Mouse (Mus musculus) neural tube, embryonic 11.5 days (tissue): Measurements from ENCODE around the gene Astl. TPM values are rescaled to one million over a fixed set of nuclear protein-coding genes. Genes with fewer than 3 reads are reported as not detected.

Experiments
- ATAC-seq: fragments of 200-750 bp; cut with Nextera tagmentation; 2 replicates; pipeline ENCODE4 v1.8.0; 2017; ENCODE audit warnings: moderate number of reproducible peaks, mild to moderate bottlenecking, moderate TSS enrichment, moderate library complexity; ENCODE audit not compliant: insufficient read depth, low FRiP score, low TSS enrichment
- DNase-seq: peaks from one replicate; pipeline ENCODE4 v3.0.0-alpha.2; 2015; ENCODE audit warnings: low spot score
- H3K27ac ChIP-seq: fragments of 300-500 bp; sonication (generic); 2 replicates; pipeline ENCODE4 v1.5.1; 2014; ENCODE audit warnings: low read depth, mild to moderate bottlenecking, low read length
- H3K27me3 ChIP-seq: fragments of 300-500 bp; sonication (generic); 2 replicates; pipeline ENCODE4 v1.6.1; 2014; ENCODE audit warnings: mild to moderate bottlenecking, low read length, mixed read lengths; ENCODE audit not compliant: control insufficient read depth, insufficient read depth
- H3K36me3 ChIP-seq: fragments of 300-500 bp; sonication (generic); 2 replicates; pipeline ENCODE4 v1.6.1; 2014; ENCODE audit warnings: mild to moderate bottlenecking, low read length, moderate library complexity, mixed read lengths; ENCODE audit not compliant: control insufficient read depth, insufficient read depth
- H3K4me1 ChIP-seq: fragments of 300-500 bp; sonication (generic); 2 replicates; pipeline ENCODE4 v1.6.1; 2014; ENCODE audit warnings: low read length, mixed read lengths; ENCODE audit not compliant: control insufficient read depth, insufficient read depth
- H3K4me2 ChIP-seq: fragments of 300-500 bp; sonication (generic); 2 replicates; pipeline ENCODE4 v1.6.1; 2014; ENCODE audit warnings: low read depth, mild to moderate bottlenecking, moderate library complexity
- H3K4me3 ChIP-seq: fragments of 300-500 bp; sonication (generic); 2 replicates; pipeline ENCODE4 v1.5.1; 2014; ENCODE audit warnings: low read depth, low read length
- H3K9ac ChIP-seq: fragments of 300-500 bp; sonication (generic); 2 replicates; pipeline ENCODE4 v1.6.1; 2014; ENCODE audit warnings: mild to moderate bottlenecking, low read length
- H3K9me3 ChIP-seq: fragments of 300-500 bp; sonication (generic); 2 replicates; pipeline ENCODE4 v1.6.1; 2016; ENCODE audit warnings: low read length; ENCODE audit not compliant: control insufficient read depth
- WGBS: fragments of 180-500 bp; shearing (Covaris S2); extraction: QIAGEN DNeasy Blood & Tissue Kit; methylation state at CpG from one replicate; pipeline ENCODE4 v1.1.7; 2014; 5-methylcytosine and 5-hydroxymethylcytosine counted together
- polyA plus RNA-seq: library from polyadenylated mRNA; unstranded; fragments of >200 nt; fragmentation: Nextera tagmentation; extraction: Ambion mirVana; gene quantifications from 2 replicates; pipeline ENCODE4 v1.2.1, GENCODE M21; 2014

Astl gene
- polyA plus RNA-seq, 1 experiment from 2014 or later = not detected

GRCm38 (mm10) chr2:127391323-127391722 lies 52.9 kb downstream of the Astl start:
- no peak overlapping the region for H3K27ac ChIP-seq
- WGBS = 71% methylated on average over 3 of the region's 3 CpGs
- H3K4me2 ChIP-seq = no peak overlapping the region
- no peaks in the 10 kb centered on the region for H3K9me3 ChIP-seq
- no peaks in the 10 kb centered on the region for H3K27me3 ChIP-seq
- no peaks in the 10 kb centered on the region for H3K36me3 ChIP-seq
- no peak for DNase-seq
- no peak overlapping the region for H3K4me3 ChIP-seq
- H3K4me1 ChIP-seq = no peaks in the 10 kb centered on the region
- no peak for ATAC-seq
- H3K9ac ChIP-seq = no peak overlapping the region

DNA sequence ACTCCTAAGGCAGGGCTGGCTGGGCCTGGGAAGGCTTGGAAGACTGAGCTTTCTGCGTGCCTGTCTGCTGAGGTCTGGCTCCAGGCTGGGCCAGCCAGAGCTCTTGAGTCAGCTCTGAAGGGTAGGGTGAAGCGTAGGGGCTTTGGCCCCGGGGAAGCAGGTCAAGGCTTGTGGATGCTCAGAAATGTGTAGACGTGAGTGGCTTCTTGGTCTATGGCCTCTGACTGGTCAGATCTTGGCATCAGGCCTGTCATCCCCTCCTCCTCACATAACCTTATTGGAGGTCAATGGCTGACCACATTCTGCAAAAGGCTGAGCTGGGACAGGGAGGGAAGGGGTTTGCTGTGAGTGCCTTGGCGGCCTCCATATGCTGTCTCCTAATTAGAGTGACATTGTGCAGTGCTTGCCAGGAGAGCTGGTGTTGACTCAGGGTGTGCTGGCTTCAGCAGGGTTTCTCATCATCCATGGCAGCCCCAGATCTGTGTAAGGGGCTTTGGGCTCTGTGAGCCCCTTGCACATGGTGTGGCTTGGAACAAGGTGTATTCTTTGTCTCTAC lies 56.2 kb downstream of the Astl start:
- Histone ChIP-seq H3K4me1 (no peaks in the 10 kb centered on the region), H3K4me3 (no peak overlapping the region), H3K9ac (no peak overlapping the region), H3K36me3 (no peaks in the 10 kb centered on the region), H3K27ac (no peak overlapping the region), H3K4me2 (no peak overlapping the region), H3K9me3 (no peaks in the 10 kb centered on the region), H3K27me3 (no peaks in the 10 kb centered on the region)
- ATAC-seq = no peak
- WGBS = 87% methylated on average over 5 of the region's 5 CpGs
- no peak for DNase-seq

DNA sequence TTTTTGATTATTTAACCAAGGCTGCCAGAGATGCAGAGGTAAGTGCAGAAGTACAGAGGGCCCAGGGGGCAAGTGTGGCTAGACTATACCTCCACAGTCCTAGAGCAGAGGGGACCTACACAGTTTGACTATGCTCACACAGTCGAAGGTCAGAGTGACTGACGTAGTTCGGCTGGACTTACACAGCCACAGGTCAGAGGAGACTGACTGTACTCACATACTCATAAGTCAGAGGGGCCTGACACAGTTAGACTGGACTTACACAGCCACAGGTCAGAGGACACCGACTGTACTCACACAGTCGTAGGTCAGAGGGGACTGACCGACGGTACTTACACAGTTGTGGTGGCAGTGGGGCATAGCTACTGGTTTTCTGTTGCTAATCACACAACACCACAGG lies 60.3 kb downstream of the Astl start:
- no peak overlapping the region for H3K4me3 ChIP-seq
- no peak overlapping the region for H3K27ac ChIP-seq
- DNase-seq (no peak), ATAC-seq (no peak)
- no peaks in the 10 kb centered on the region for H3K4me1 ChIP-seq
- H3K9me3 ChIP-seq = no peaks in the 10 kb centered on the region
- H3K36me3 ChIP-seq = no peaks in the 10 kb centered on the region
- no peaks in the 10 kb centered on the region for H3K27me3 ChIP-seq
- H3K4me2 ChIP-seq = no peak overlapping the region
- 88% methylated on average over 7 of the region's 7 CpGs for WGBS
- H3K9ac ChIP-seq = no peak overlapping the region

Other genes starting within 250 kb of the Astl start
- 96.7 and 103 TPM in 2 replicates for gene Ncaph, start 204.7 kb upstream of the Astl start, polyA plus RNA-seq
- 15.6 and 15.7 TPM in 2 replicates for gene Itpripl1, start 195.2 kb upstream of the Astl start, polyA plus RNA-seq
- gene 1810024B03Rik, start 130.4 kb upstream of the Astl start, polyA plus RNA-seq = 1.9 and 4.0 TPM in 2 replicates
- 100 and 110 TPM in 2 replicates for gene Snrnp200, start 130.3 kb upstream of the Astl start, polyA plus RNA-seq
- gene Ciao1, start 90.8 kb upstream of the Astl start, polyA plus RNA-seq = 58.8 and 72.2 TPM in 2 replicates
- gene Tmem127, start 90.7 kb upstream of the Astl start, polyA plus RNA-seq = 27.4 and 30.4 TPM in 2 replicates
- 80.2 and 84.7 TPM in 2 replicates for gene Stard7, start 68.4 kb upstream of the Astl start, polyA plus RNA-seq
- gene Dusp2, start 2.5 kb upstream of the Astl start, polyA plus RNA-seq = 7.0 TPM in 2 replicates
- 2.0 and 2.8 TPM in 2 replicates for gene Adra2b, start 24.6 kb downstream of the Astl start, polyA plus RNA-seq
- gene Gpat2, start 86.6 kb downstream of the Astl start, polyA plus RNA-seq = 0.08 TPM in 1 of 2 replicates, not detected in the other
- 22.7 and 24.8 TPM in 2 replicates for gene Fahd2a, start 105.9 kb downstream of the Astl start, polyA plus RNA-seq
- 3.1 and 3.4 TPM in 2 replicates for gene Kcnip3, start 183.5 kb downstream of the Astl start, polyA plus RNA-seq
- 0.62 and 0.89 TPM in 2 replicates for gene Prom2, start 202.8 kb downstream of the Astl start, polyA plus RNA-seq
- gene Zfp661, start 248.5 kb downstream of the Astl start, polyA plus RNA-seq = 8.7 and 9.8 TPM in 2 replicates
- gene Mrps5, start 248.6 kb downstream of the Astl start, polyA plus RNA-seq = 149 and 154 TPM in 2 replicates